In genomic region chr6:67030416-67030815, GRCm38 (mm10) we compare ENCODE assay signal across 17 mouse cellular contexts. TPM values are rescaled to one million over a fixed set of nuclear protein-coding genes. Genes with fewer than 3 reads are reported as not detected.
DNase-seq lines count a peak whose midpoint lies in the region; ATAC-seq and TF ChIP-seq lines count a peak whose summit lies in the region.
"Had no signal": no experiment of that assay in that cellular context is flagged by ENCODE, and none has a peak within 500 bp of the region (broad histone marks: within the 10 kb centered on the region; RNA-seq: fewer than 3 reads in every experiment).

No protein-coding gene starts in this region.

- H3K27me3 ChIP-seq in forebrain, embryonic 11.5 days (ENCODE audit: control insufficient read depth, insufficient read depth, low read length) = no peaks in the 10 kb centered on the region
- no peaks in the 10 kb centered on the region for H3K27me3 ChIP-seq in forebrain, embryonic 15.5 days
- H3K27me3 ChIP-seq in midbrain, embryonic 10.5 days (ENCODE audit: low read depth, poor library complexity, severe bottlenecking) = peaks cover 68% of the 10 kb centered on the region
- 0 out of 2 replicates have a peak, but pooled peaks cover 4% of the 10 kb centered on the region for H3K27me3 ChIP-seq in midbrain, embryonic 15.5 days (replicated peaks)
- peaks cover 10% of the 10 kb centered on the region; the same call in 1 of the 2 replicates for H3K27me3 ChIP-seq in hindbrain, embryonic 14.5 days (ENCODE audit: control insufficient read depth, insufficient read depth, low read length)
- H3K27me3 ChIP-seq in lung, postnatal 0 days (replicated peaks; ENCODE audit: insufficient read depth, low read length) = no peaks in the 10 kb centered on the region
- H3K27me3 ChIP-seq: CH12.LX; heart, embryonic 15.5 days; liver, embryonic 15.5 days had no signal

- no peak for TF ChIP-seq EP300 in lung, postnatal 0 days (IDR thresholded peaks at IDR 0.05)

- no peak overlapping the region for H3K4me2 ChIP-seq in forebrain, embryonic 11.5 days (ENCODE audit: low read depth, low read length, severe bottlenecking)
- no peak overlapping the region for H3K4me2 ChIP-seq in forebrain, embryonic 15.5 days (replicated peaks)
- no peak overlapping the region for H3K4me2 ChIP-seq in midbrain, embryonic 15.5 days
- no peak overlapping the region for H3K4me2 ChIP-seq in hindbrain, embryonic 14.5 days (replicated peaks)
- no peak overlapping the region for H3K4me2 ChIP-seq in lung, postnatal 0 days (replicated peaks; ENCODE audit: low read depth, low read length)
- H3K4me2 ChIP-seq: heart, embryonic 15.5 days; liver, embryonic 15.5 days had no signal

- H3K4me1 ChIP-seq in forebrain, embryonic 11.5 days (replicated peaks; ENCODE audit: control insufficient read depth, insufficient read depth, low read length) = peaks cover 5% of the 10 kb centered on the region; the same call in 1 of the 2 replicates
- H3K4me1 ChIP-seq in forebrain, embryonic 15.5 days = peaks cover 8% of the 10 kb centered on the region
- H3K4me1 ChIP-seq in midbrain, embryonic 10.5 days = peaks cover 31% of the 10 kb centered on the region
- peaks cover 15% of the 10 kb centered on the region for H3K4me1 ChIP-seq in midbrain, embryonic 15.5 days
- H3K4me1 ChIP-seq in hindbrain, embryonic 14.5 days (replicated peaks; ENCODE audit: control insufficient read depth, insufficient read depth, low read length) = peaks cover 16% of the 10 kb centered on the region
- no peaks in the 10 kb centered on the region for H3K4me1 ChIP-seq in lung, postnatal 0 days (ENCODE audit: insufficient read depth, low read depth, low read length)

- H3K9me3 ChIP-seq in forebrain, embryonic 11.5 days (ENCODE audit: control insufficient read depth, low read length) = no peaks in the 10 kb centered on the region
- no peaks in the 10 kb centered on the region for H3K9me3 ChIP-seq in forebrain, embryonic 15.5 days
- no peaks in the 10 kb centered on the region for H3K9me3 ChIP-seq in midbrain, embryonic 10.5 days (replicated peaks)
- H3K9me3 ChIP-seq in midbrain, embryonic 15.5 days = no peaks in the 10 kb centered on the region
- no peaks in the 10 kb centered on the region for H3K9me3 ChIP-seq in hindbrain, embryonic 14.5 days (ENCODE audit: control insufficient read depth, low read length)
- H3K9me3 ChIP-seq in lung, postnatal 0 days (ENCODE audit: low read length) = no peaks in the 10 kb centered on the region
- H3K9me3 ChIP-seq: heart, embryonic 15.5 days; liver, embryonic 15.5 days had no signal

- no peaks in the 10 kb centered on the region for H3K36me3 ChIP-seq in forebrain, embryonic 11.5 days (ENCODE audit: control insufficient read depth, insufficient read depth, low read length)
- H3K36me3 ChIP-seq in forebrain, embryonic 15.5 days = no peaks in the 10 kb centered on the region
- no peaks in the 10 kb centered on the region for H3K36me3 ChIP-seq in midbrain, embryonic 10.5 days
- H3K36me3 ChIP-seq in midbrain, embryonic 15.5 days (replicated peaks) = no peaks in the 10 kb centered on the region
- H3K36me3 ChIP-seq in hindbrain, embryonic 14.5 days (replicated peaks; ENCODE audit: control insufficient read depth, insufficient read depth) = no peaks in the 10 kb centered on the region
- no peaks in the 10 kb centered on the region for H3K36me3 ChIP-seq in lung, postnatal 0 days (ENCODE audit: insufficient read depth, low read length)
- H3K36me3 ChIP-seq: heart, embryonic 15.5 days had no signal

- no peak overlapping the region for H3K4me3 ChIP-seq in forebrain, embryonic 11.5 days (ENCODE audit: low read depth, low read length)
- H3K4me3 ChIP-seq in forebrain, embryonic 15.5 days = no peak overlapping the region
- 0 out of 2 replicates have a peak overlapping the region, but pooled peaks have one; percentile 16 for H3K4me3 ChIP-seq in midbrain, embryonic 10.5 days
- H3K4me3 ChIP-seq in midbrain, embryonic 15.5 days = no peak overlapping the region
- H3K4me3 ChIP-seq in hindbrain, embryonic 14.5 days (replicated peaks; ENCODE audit: low read length) = no peak overlapping the region
- H3K4me3 ChIP-seq in lung, postnatal 0 days (ENCODE audit: low read depth, low read length) = no peak overlapping the region
- H3K4me3 ChIP-seq: heart, embryonic 15.5 days; liver, embryonic 15.5 days had no signal

- ATAC-seq in forebrain, embryonic 11.5 days (replicated peaks; ENCODE audit: low FRiP score) = peak; percentile 35; the same call in 1 of the 2 replicates
- ATAC-seq in forebrain, embryonic 15.5 days (replicated peaks) = no peak
- no peak for ATAC-seq in midbrain, embryonic 15.5 days (replicated peaks)
- ATAC-seq in hindbrain, embryonic 14.5 days (ENCODE audit: low FRiP score) = 0 out of 2 replicates have a peak, but pooled peaks have one; percentile 26
- no peak for ATAC-seq in lung, postnatal 0 days

- no peak for DNase-seq in forebrain, embryonic 11.5 days (ENCODE audit: low spot score)
- DNase-seq in midbrain, embryonic 10.5 days (ENCODE audit: low spot score) = peak; percentile 38
- peak; percentile 71 for DNase-seq in Muller cell, postnatal 12 days (ENCODE audit: inconsistent ontology term)
- no peak for DNase-seq in hindbrain, embryonic 14.5 days (ENCODE audit: low spot score)
- DNase-seq in urinary bladder, adult 2 months (ENCODE audit: low spot score) = no peak
- DNase-seq in lung, postnatal 0 days (ENCODE audit: low spot score) = no peak
- DNase-seq: adrenal gland, postnatal 25 days; cerebellum, adult 9-11 months; kidney, adult 8-10 months; right cerebral cortex, postnatal 14 days; thymus, postnatal 25 days had no signal

- TF ChIP-seq CTCF in lung, postnatal 0 days (IDR thresholded peaks at IDR 0.05) = no peak

- WGBS in forebrain, embryonic 11.5 days = 7% methylated on average over 2 of the region's 2 CpGs
- 13% methylated on average over 2 of the region's 2 CpGs for WGBS in forebrain, embryonic 15.5 days
- WGBS in midbrain, embryonic 10.5 days = 0% methylated on average over 2 of the region's 2 CpGs
- 7% methylated on average over 2 of the region's 2 CpGs for WGBS in midbrain, embryonic 15.5 days
- WGBS in hindbrain, embryonic 14.5 days = 13% methylated on average over 2 of the region's 2 CpGs
- 48% methylated on average over 2 of the region's 2 CpGs for WGBS in lung, postnatal 0 days

- H3K27ac ChIP-seq in forebrain, embryonic 11.5 days (ENCODE audit: low read depth, low read length) = no peak overlapping the region
- no peak overlapping the region for H3K27ac ChIP-seq in forebrain, embryonic 15.5 days (replicated peaks)
- H3K27ac ChIP-seq in midbrain, embryonic 10.5 days (replicated peaks) = no peak overlapping the region
- no peak overlapping the region for H3K27ac ChIP-seq in midbrain, embryonic 15.5 days
- no peak overlapping the region for H3K27ac ChIP-seq in hindbrain, embryonic 14.5 days
- no peak overlapping the region for H3K27ac ChIP-seq in lung, postnatal 0 days (ENCODE audit: low read length)
- H3K27ac ChIP-seq: heart, embryonic 15.5 days; liver, embryonic 15.5 days; stomach, postnatal 0 days had no signal

- no peak overlapping the region for H3K9ac ChIP-seq in forebrain, embryonic 11.5 days (ENCODE audit: low read length)
- H3K9ac ChIP-seq in forebrain, embryonic 15.5 days (replicated peaks) = no peak overlapping the region
- no peak overlapping the region for H3K9ac ChIP-seq in midbrain, embryonic 15.5 days
- H3K9ac ChIP-seq in hindbrain, embryonic 14.5 days = no peak overlapping the region
- no peak overlapping the region for H3K9ac ChIP-seq in lung, postnatal 0 days (replicated peaks; ENCODE audit: low read depth)
- H3K9ac ChIP-seq: heart, embryonic 15.5 days; liver, embryonic 15.5 days had no signal

RNA-seq across cellular contexts. Expression of gene Gadd45a, which starts 6.8 kb away (rescaled TPM):
- polyA plus RNA-seq in forebrain, embryonic 11.5 days (2014; fragmentation: Nextera tagmentation; extraction: Ambion mirVana) = 19.7 and 23.2 TPM in 2 replicates
- polyA plus RNA-seq in forebrain, embryonic 15.5 days (2015; fragmentation: Nextera tagmentation; extraction: Ambion mirVana) = 9.7 and 10.9 TPM in 2 replicates
- polyA plus RNA-seq in midbrain, embryonic 10.5 days (2016; fragmentation: Nextera tagmentation; extraction: Ambion mirVana) = 14.8 and 15.3 TPM in 2 replicates
- 17.2 and 17.7 TPM in 2 replicates for polyA plus RNA-seq in midbrain, embryonic 15.5 days (2015; fragmentation: Nextera tagmentation; extraction: Ambion mirVana)
- 14.1 and 14.8 TPM in 2 replicates for polyA plus RNA-seq in hindbrain, embryonic 14.5 days (2014; fragmentation: Nextera tagmentation; extraction: Ambion mirVana)
- polyA plus RNA-seq in urinary bladder, adult 2 months (2012; rRNA removed) = 53.5 and 69.7 TPM in 2 replicates
- polyA plus RNA-seq in lung, postnatal 0 days (2015; fragmentation: Nextera tagmentation; extraction: Ambion mirVana) = 34.7 and 35.7 TPM in 2 replicates

Comparison
In these comparisons a context has a peak if more than half of its experiments do, and no peak if none do; other contexts are left out.
1. ATAC-seq: peak in forebrain, embryonic 11.5 days (single experiment) and hindbrain, embryonic 14.5 days (single experiment); none in forebrain, embryonic 15.5 days (single experiment), midbrain, embryonic 15.5 days (single experiment) and lung, postnatal 0 days (single experiment).
2. DNase-seq: peak in midbrain, embryonic 10.5 days (single experiment) and Muller cell, postnatal 12 days (single experiment); none in forebrain, embryonic 11.5 days (single experiment), hindbrain, embryonic 14.5 days (single experiment), urinary bladder, adult 2 months (single experiment) and lung, postnatal 0 days (single experiment).